Mouse (Mus musculus): ENCODE measurements at regions not wholly inside any gene's neighbourhood (a gene's known extent, or its start where the extent isn't known, plus 50 kb on each side); places are given as distances from the start of the nearest gene placed in this dataset.

- TF ChIP-seq CTCF (IDR thresholded peaks at IDR 0.05; ENCODE audit: extremely low read depth, insufficient read depth, insufficient read length, insufficient replicate concordance) (no peak), POLR2A (IDR thresholded peaks at IDR 0.05; ENCODE audit: low read depth, low read length) (no peak)
Observed at GRCm38 (mm10) chr11:111683909-111684308, 617.9 kb downstream of the Kcnj2 start.

Data from spleen, adult 2 months (tissue).